ENCODE assay signal across 8 mouse cellular contexts in genomic region chr17:42315669-42316611, GRCm38 (mm10). TPM values are rescaled to one million over a fixed set of nuclear protein-coding genes. Genes with fewer than 3 reads are reported as not detected.
DNase-seq lines count a peak whose midpoint lies in the region; ATAC-seq and TF ChIP-seq lines count a peak whose summit lies in the region.

Gene Ptchd4 (plus strand): TSS chr17:42315947.

- peak within 1 kb of the TSS; percentile 93 for H3K27ac ChIP-seq in layer of hippocampus, adult 2 months
- H3K27ac ChIP-seq in lung, postnatal 0 days (ENCODE audit: low read length): no peak within 1 kb of the TSS

- H3K9me3 ChIP-seq in lung, postnatal 0 days (ENCODE audit: low read length): no peaks in the 10 kb centered on the region

- peak; percentile 9 for DNase-seq in thymus, postnatal 4 days
- no peak for DNase-seq in thymus, postnatal 0 days (ENCODE audit: low spot score)
- peak; percentile 67 for DNase-seq in embryo, embryonic 10 days (ENCODE audit: low spot score)
- DNase-seq in gastrocnemius, postnatal 4 days (ENCODE audit: low spot score in 2 of 2): peak; percentile 21 to 41
- peak; percentile 34 to 53 for DNase-seq in layer of hippocampus, adult 2 months (ENCODE audit: low spot score in 2 of 2)
- peak; percentile 12 for DNase-seq in lung, postnatal 0 days (ENCODE audit: low spot score)
- DNase-seq in right cerebral cortex, adult 2 months (ENCODE audit: low spot score in 2 of 2): peak; percentile 44 to 47

- peak; percentile 54 for ATAC-seq in lung, postnatal 0 days
- ATAC-seq in inflammation-experienced regulatory T-cells, adult 6 months: no peak

- no peaks in the 10 kb centered on the region for H3K36me3 ChIP-seq in lung, postnatal 0 days (ENCODE audit: insufficient read depth, low read length)

- H3K9ac ChIP-seq in lung, postnatal 0 days (replicated peaks; ENCODE audit: low read depth): no peak within 1 kb of the TSS

- H3K4me2 ChIP-seq in lung, postnatal 0 days (replicated peaks; ENCODE audit: low read depth, low read length): peak within 1 kb of the TSS; percentile 78

- 0 out of 2 replicates have a peak, but pooled peaks cover 4% of the 10 kb centered on the region for H3K27me3 ChIP-seq in lung, postnatal 0 days (replicated peaks; ENCODE audit: insufficient read depth, low read length)

- TF ChIP-seq CTCF in layer of hippocampus, adult 2 months (conservative IDR thresholded peaks at IDR 0.05): peak; percentile 72
- TF ChIP-seq CTCF in lung, postnatal 0 days (IDR thresholded peaks at IDR 0.05): 0 out of 2 replicates have a peak, but pooled peaks have one; percentile 30

- TF ChIP-seq EP300 in lung, postnatal 0 days (IDR thresholded peaks at IDR 0.05): no peak

- 1% methylated on average over 49 of the region's 56 CpGs for WGBS in lung, postnatal 0 days

- H3K4me1 ChIP-seq in lung, postnatal 0 days (ENCODE audit: insufficient read depth, low read depth, low read length): no peaks in the 10 kb centered on the region

- peak within 1 kb of the TSS; percentile 73 for H3K4me3 ChIP-seq in layer of hippocampus, adult 2 months
- peak within 1 kb of the TSS; percentile 37 for H3K4me3 ChIP-seq in lung, postnatal 0 days (ENCODE audit: low read depth, low read length)

RNA-seq across cellular contexts. Expression of gene Ptchd4, which starts in this region (rescaled TPM):
- polyA plus RNA-seq in thymus, postnatal 0 days (2015; fragmentation: Nextera tagmentation; extraction: Ambion mirVana): 0.08 and 0.10 TPM in 2 replicates
- 1 to 10 TPM in 1 of 2 experiments, under 1 TPM in 1; 0.73 to 1.1 TPM for total RNA-seq in gastrocnemius, postnatal 4 days (2021)
- 10 to 100 TPM; 11.9 to 12.1 TPM for total RNA-seq in layer of hippocampus, adult 2 months (2021)
- polyA plus RNA-seq in lung, postnatal 0 days (2015; fragmentation: Nextera tagmentation; extraction: Ambion mirVana): not detected in 2 replicates
- polyA plus RNA-seq in inflammation-experienced regulatory T-cells, adult 6 months (2017; shearing (Covaris generic)): not detected

Comparison
In these comparisons a context has a peak if more than half of its experiments do, and no peak if none do; other contexts are left out.
1. RNA of gene Ptchd4 (total RNA-seq): 11.9 to 12.1 TPM in layer of hippocampus, adult 2 months; 0.73 to 1.1 TPM in gastrocnemius, postnatal 4 days; every median in the first group is over 4 times any median in the second.
2. Peak in DNase-seq, ATAC-seq, H3K4me3 ChIP-seq and H3K4me2 ChIP-seq in lung, postnatal 0 days; RNA of the gene not detected or under 1 TPM.